Mouse (Mus musculus): ENCODE results near the gene Wnk2.

GRCm38 (mm10) chr13:49148687-49149086 lies 873 bp upstream of the Wnk2 start:
- TF ChIP-seq CHD2 (IDR thresholded peaks at IDR 0.05; ENCODE audit: low read length): no peak
- TF ChIP-seq RAD21 (IDR thresholded peaks at IDR 0.05; ENCODE audit: low read depth, low read length): no peak
- TF ChIP-seq UBTF (IDR thresholded peaks at IDR 0.05; ENCODE audit: borderline replicate concordance, insufficient read depth, low read depth, low read length): no peak
- no peak for TF ChIP-seq MAX (IDR thresholded peaks at IDR 0.05; ENCODE audit: low read length)
- TF ChIP-seq ZMIZ1 (IDR thresholded peaks at IDR 0.05; ENCODE audit: low read depth, low read length): no peak
- no peak for TF ChIP-seq NELFE (IDR thresholded peaks at IDR 0.05; ENCODE audit: low read depth, low read length)
- TF ChIP-seq POLR2A (IDR thresholded peaks at IDR 0.05; ENCODE audit: control insufficient read depth in 1 of 2, insufficient read depth in 1 of 2, low read depth in 1 of 2, low read length in 2 of 2, poor library complexity in 1 of 2): no peak
- TF ChIP-seq ELF1 (IDR thresholded peaks at IDR 0.05; ENCODE audit: low read depth, low read length): no peak
- TF ChIP-seq JUND (IDR thresholded peaks at IDR 0.05; ENCODE audit: low read depth, low read length): no peak
- TF ChIP-seq CHD1 (IDR thresholded peaks at IDR 0.05; ENCODE audit: low read depth, low read length): no peak
